Mouse (Mus musculus): Measurements from ENCODE around the gene Fam129b. TPM values are rescaled to one million over a fixed set of nuclear protein-coding genes. Genes with fewer than 3 reads are reported as not detected.
"Not testable (repeated sequence)": the region's sequence is repeated elsewhere in the genome, so short reads cannot be mapped to it uniquely, and the experiment has no call there.

Gene Fam129b
- 10 to 100 TPM in 1 of 2 experiments, 1 to 10 TPM in 1; 8.1 to 12.4 TPM for total RNA-seq (2021)
- long read RNA-seq, experiment 1, partial matches to known transcripts: 0 of 2 reads
- long read RNA-seq, experiment 1, other reads (novel, unspliced or antisense): 0 of 2 reads
- long read RNA-seq, experiment 2, partial matches to known transcripts: 0 of 5 reads
- long read RNA-seq, experiment 2, other reads (novel, unspliced or antisense): 2 of 5 reads

GRCm38 (mm10) chr2:32875675-32876489 is at the start of gene Fam129b:
Gene Fam129b (plus strand): TSS chr2:32876114.
- peak; percentile 88 for DNase-seq

DNA sequence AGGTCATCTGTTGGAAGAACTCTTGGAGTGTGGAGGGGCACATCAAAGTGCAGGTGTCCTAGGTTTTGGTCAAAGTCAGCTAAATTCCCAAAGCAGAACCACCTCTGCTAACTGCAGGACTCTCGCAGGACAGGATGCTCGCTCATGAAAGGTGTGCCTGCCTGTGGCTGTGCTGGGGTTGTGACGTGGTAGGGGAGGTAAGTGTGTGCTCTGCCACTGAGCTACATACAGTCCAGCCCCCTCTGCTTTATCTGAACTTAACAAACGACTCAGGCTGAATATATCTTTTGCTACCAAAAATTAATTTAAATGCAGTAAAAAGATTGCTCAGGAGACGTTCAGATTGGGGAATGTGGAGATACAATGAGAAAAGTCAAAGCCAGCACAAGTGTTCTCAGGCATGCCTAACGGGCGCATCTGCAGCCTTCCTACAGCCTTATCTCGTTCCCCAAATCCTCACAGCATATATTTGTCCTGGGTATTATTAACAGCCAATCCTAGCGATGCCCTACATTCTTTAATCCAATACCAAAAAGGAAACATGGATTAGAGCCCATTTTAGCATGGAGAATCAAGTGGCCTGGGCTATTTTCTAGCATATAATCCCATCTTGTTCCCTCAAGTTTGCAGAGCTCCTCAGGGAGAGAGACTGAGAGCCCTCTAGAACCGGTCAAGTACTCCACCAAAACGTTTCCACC is 46.8 kb upstream of the Fam129b start:
- DNase-seq: no peak

GRCm38 (mm10) chr2:32834496-32834895 is 41.4 kb upstream of the Fam129b start:
- peak; percentile 38 for DNase-seq

GRCm38 (mm10) chr2:32835588-32835987 is 40.3 kb upstream of the Fam129b start:
- DNase-seq: no peak

- DNase-seq: no peak
Measured at GRCm38 (mm10) chr2:32838147-32838884, 37.6 kb upstream of the Fam129b start.

DNA sequence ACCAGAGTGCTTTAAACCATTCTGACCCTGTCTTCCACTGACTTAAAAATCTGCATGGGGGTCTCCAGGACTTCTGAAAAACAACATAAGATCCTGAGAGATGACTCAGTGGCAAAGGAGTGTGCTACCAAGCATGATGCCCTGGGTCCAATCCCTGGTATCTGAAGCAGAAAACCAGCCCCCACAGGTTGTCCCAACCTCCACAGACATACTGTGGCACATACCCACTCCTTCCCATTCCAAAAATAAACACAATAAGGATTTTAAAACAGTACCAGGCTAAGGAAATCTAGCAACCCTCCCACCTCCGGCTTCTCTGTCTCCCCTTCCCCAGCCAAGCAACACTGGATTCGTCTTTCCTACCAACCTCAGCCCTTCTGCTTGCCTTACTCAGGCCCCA is 36.7 kb upstream of the Fam129b start:
- no peak for DNase-seq

DNA sequence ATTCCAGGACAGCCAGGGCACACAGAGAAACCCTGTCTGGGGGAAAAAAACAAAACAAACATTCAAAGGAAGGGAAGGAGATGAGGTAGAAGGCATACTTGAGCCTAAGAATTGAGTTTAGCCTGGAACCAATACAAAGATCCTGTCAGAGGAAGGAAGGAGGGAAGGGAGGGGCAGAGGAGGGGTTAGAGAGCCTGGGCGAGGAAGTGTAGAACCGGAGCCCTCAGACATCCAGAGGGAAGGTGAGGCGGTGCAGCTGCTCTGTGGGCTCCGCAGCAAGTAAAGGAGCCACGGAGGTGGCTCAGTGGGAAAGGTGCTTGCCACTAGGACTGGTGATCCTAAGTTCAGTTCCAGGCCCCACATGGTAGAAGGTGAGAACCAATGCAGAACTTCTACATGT is 34.8 kb upstream of the Fam129b start:
- DNase-seq: no peak

- no peak for DNase-seq
Measured at GRCm38 (mm10) chr2:32842558-32842957, 33.4 kb upstream of the Fam129b start.

DNA sequence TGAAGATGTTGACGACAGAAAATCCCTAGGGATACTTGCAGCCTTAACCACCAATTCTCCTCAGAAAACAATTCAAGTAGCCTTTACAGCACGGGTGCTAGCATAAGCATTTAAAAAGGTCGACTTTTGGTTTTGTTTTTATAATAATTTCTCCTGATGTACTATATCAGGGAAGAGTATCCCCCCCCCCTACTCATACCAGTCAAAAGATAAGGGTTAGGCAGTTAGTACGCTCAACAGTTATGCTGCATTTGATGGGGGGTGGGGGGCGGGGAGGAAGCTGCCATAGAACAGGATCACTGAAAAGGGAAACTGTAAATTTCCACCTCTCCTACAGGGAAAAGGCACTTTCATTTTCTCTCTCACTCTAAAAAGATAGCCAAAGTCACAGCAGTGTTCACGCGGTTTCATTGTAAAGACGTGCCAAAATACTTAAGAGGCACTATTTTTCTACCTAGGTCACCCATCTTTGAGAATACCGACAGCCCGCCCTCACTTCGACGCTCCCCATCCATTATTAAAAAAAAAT is 30.3 kb upstream of the Fam129b start:
- no peak for DNase-seq

DNA sequence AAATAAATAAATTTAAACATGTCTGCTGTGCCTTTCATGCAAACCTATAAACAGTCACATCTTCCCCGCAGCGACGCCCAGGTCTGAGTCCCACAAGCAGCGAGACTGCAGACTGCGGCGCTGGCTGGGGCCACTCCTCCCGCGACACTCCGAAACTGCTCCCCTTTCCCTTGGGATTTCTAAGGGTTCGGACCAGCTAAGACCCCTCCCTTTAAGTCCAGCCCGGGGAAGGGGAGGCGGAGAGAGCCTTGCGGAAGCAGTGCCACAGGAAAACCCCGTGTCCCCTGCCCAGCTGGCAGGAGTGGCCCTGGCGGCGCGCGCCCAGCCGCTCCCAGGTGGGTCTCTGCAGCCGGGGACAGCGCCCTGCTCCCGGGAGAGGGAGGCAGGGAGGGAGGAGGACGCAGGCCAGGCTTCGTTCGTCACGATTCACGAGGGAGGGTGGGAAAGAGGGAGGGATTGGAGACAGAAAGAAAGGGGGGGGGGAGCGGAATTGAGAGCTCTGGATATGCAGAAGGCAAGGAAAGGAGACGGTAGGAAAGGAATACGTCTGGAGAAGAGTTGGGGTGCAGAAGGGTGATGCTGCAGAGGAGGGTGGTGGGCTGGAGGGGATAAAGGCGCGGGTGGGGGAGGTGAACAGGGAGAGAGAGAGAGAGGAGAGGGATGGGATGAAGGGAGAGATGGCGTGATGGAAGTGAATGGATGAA is 29.7 kb upstream of the Fam129b start:
- peak; percentile 65 for DNase-seq

DNA sequence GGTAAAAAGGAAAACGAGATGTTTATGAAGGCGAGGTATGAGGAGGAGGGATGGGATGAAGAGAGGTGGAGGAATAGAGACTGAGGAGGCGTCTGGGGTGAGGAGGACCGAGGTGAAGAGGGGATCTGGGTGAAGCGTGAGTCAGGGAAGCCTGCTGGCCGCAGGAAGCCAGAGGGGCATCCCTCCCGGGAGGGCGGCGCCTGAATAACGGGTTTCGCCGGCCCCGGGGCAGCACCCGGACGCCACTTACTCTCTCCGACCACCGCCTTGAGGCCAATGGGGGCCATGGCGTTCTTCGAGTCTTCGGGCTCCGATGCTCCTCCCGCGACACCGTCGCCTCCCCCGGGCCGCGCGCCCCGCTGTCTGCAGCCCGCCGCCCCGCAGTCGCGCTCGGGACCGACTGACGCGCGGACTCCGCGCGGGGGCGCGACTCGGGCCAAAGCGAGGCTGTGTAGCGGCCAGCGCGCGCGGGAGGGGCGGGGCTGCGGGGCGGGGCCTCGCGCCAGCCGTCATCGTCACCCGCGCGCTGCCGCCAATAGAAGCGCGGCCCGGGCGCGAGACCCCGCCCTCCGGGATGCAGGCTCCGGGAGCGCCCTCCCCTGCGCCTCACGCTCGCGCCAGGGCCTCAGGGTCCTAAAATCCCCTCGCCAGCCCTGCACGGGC is 29.0 kb upstream of the Fam129b start, which contains the start of gene Stxbp1:
Stxbp1 (minus strand) TSS at position 441 of the 663 bp plus-strand sequence.
- DNase-seq: peak; percentile 93

GRCm38 (mm10) chr2:32847468-32847821 is 28.5 kb upstream of the Fam129b start:
- no peak for DNase-seq

GRCm38 (mm10) chr2:32852156-32852555 is 23.8 kb upstream of the Fam129b start:
- no peak for DNase-seq

GRCm38 (mm10) chr2:32853716-32854115 is 22.2 kb upstream of the Fam129b start:
- DNase-seq: not testable (repeated sequence)

DNA sequence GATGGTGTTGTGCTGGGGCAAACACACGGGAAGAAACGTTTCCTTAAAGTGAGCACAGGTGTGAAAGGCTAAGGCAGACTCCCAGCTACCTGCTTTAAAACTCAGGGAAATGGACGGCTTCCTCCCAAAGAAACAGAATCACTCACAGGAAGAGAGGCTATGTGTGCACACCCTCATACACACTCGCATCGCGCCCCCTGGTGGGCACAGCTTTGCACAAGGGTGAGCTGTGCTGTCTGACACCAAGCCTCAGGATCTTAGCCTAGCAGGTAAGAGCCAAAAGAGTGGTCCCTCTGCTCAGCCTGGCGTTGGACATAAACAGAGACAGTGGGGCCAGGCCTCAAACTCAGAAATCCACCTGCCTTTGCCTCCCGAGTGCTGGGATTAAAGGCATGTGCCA is 21.7 kb upstream of the Fam129b start:
- DNase-seq: peak; percentile 76

DNA sequence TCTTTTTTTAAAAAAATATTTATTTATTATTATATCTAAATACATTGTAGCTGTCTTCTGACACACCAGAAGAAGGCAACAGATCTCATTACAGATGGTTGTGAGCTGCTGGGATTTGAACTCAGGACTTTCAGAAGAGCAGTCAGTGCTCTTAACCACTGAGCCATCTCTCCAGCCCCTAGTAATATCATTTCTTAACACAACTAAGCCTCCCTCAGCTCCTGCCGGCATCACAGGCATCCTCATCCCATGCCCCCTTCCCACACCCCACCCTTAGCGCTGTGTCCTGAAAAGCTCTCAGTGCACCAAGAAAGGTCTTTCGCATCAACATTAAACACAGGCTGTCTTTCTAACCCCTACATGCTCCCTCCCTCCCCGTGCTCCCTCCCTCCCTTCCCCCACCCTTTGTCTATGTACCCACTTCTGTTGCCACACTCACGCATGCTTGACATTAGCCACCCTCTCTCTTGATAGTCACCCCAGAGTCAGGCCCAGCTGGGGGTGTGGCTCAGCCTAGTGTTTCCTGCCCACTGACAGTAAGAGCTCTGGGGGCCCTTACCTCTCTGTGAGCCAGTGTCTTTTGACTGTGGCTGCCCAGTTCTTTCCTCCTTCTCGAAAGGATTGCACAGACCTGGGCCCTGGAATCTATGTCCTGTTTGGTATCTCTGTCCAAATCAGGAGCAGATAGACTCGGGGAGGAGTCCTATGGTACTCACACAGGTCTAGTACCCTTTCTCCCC is 20.7 kb upstream of the Fam129b start:
- DNase-seq: no peak

DNA sequence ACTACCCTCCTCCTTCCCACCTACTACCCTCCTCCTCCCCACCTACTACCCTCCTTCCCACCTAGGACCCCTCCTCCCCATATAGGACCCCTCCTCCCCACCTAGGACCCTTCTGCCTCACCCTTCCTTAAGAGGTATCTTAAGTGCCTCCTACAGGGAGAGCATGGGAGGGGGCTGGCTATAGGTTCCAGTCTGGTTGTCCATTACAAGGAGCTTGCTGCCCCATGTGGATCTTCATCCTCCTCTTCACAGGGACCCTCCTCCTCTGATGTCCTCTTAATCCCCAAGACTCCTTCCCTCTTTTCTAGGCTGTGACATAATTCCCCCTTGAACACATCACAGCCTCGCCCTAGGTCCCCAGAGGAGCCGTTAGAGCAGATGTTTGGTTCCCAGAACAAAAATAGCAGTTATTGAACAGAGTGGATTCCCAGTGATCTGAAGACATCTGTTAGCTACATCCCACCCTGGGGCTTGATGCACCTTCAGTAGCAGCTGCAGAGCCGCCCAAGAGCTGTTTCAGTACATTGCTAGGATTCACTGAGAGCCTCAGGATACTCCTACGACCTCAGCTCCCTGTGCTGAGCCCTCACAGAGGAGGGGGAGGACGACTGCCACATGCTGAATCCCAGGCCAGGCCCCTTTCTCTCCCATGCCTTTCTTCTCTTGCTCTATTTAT is 20.0 kb upstream of the Fam129b start:
- DNase-seq: no peak

DNA sequence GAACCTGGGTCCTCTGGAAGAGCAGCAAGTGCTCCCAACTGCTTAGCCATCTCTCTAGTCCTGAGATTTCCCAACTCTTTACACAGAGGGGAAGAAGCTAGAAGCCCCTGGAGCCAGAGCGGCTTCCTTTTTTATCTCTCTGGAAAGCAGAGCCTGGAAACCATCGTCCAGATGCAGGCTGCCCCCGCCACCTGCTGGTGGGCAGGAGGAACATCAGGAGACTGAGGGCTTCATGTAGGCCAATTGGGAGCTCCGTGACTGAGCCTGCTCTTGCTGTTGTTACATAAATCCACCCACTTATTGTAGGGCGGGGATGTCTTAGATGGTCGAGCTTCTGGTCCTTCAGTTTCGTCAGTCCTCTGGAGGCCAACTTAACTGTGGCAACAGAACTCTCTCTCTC is 18.3 kb upstream of the Fam129b start:
- peak; percentile 84 for DNase-seq

DNA sequence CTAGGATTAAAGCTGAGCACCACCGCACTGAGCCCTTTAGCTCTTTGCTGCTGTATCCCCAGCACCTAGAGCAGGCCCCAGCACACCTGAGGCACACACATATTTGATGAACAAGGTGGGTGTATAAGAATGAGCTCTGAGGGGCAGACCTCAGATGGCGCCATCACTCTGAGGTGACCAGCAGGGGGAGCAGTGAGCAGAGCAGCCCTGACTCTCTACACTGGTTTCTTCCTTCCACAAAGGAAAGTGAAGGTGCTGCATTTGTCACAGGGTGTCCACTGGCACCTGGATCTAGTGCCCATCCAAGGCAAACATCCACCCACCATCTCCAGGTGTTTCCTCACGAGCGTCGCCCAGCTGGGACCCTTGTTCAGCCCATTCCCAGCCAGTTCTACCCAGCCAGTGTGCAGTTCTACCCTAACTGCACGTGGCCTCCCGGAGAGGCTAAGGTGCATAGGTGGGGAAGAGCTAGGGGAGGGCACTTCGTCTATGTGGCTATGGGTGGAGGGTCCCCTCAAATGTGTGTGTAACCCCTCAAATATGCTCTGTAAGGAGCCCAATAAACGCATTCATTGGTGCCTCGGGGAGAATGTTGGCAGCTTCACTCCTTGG is 16.8 kb upstream of the Fam129b start:
- no peak for DNase-seq
